Mouse (Mus musculus) left cerebral cortex, adult 18-20 months (tissue): Measurements from ENCODE around the gene Zfp160. TPM values are rescaled to one million over a fixed set of nuclear protein-coding genes. Genes with fewer than 3 reads are reported as not detected.
"Not testable (repeated sequence)": the region's sequence is repeated elsewhere in the genome, so short reads cannot be mapped to it uniquely, and the experiment has no call there.

Source experiments
- DNase-seq, 2 experiments: peaks; one replicate each; pipeline ENCODE4 v3.0.0; 2021 to 2022; ENCODE audit warnings: low spot score in 2 of 2, mixed read lengths in 1 of 2
- long read RNA-seq, 2 experiments: library from polyadenylated mRNA; stranded (forward); transcript quantifications; one replicate each; pipeline ENCODE4 v2.0.0; 2021
- total RNA-seq, 2 experiments: library from RNA; stranded (reverse); gene quantifications; 2 replicates each; pipeline ENCODE4 v1.2.3; 2021

The Zfp160 gene
- 10 to 100 TPM; 17.0 to 18.5 TPM for total RNA-seq
- long read RNA-seq, experiment 1, partial matches to known transcripts, result 1 of 13 reads
- long read RNA-seq, experiment 1, other reads (novel, unspliced or antisense), result 6 of 13 reads
- long read RNA-seq, experiment 2, partial matches to known transcripts, result 0 of 7 reads
- long read RNA-seq, experiment 2, other reads (novel, unspliced or antisense), result 1 of 7 reads

DNA sequence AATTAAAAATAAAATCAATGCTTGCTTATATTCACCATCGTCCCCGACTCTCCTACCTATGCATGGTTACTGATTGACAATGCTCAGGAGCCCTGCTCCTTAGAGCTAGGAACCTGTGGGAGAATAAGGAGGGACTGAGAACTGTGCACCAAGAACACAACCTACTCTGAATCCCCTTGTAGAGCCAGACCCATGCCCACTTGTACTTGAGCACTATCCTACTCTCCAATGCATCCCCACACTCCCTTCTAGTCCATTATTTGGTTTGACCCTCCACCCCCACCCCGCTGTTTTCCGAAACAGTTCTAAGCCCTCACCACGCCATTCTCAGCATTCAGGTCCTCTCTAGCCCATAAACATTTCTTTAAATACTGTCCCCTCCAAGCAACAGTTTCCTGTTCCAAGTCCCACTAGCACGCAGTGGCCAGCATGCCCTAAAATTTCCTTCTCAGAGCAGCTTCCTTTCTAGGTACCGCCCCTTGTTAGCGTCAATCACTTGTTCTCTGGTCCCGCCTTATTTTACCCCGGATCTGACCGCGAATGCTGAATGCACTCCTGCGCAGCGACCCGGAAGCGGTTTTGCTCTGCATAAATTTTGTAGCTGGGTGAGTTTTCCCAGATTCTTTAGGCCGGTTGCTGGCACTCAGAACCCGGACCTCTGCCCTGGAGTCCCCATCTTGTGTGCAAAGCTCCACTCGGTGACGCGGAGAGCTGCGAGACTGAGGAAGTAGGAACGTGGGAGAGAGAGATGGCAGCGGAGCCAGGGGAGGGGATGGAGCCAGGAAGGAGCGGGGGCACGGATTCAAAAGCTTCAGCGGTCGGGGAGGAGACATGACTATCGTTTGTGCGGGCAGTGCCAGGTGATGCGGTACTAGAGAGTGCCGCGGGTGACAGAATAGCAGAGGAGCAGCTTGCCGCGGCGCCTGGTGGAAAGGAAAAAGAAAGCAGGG, at the start of gene Zfp160:
TSS of gene Zfp160 (plus strand) at position 522 of the 950 bp plus-strand sequence.
- DNase-seq, result peak; percentile 90 to 93

DNA sequence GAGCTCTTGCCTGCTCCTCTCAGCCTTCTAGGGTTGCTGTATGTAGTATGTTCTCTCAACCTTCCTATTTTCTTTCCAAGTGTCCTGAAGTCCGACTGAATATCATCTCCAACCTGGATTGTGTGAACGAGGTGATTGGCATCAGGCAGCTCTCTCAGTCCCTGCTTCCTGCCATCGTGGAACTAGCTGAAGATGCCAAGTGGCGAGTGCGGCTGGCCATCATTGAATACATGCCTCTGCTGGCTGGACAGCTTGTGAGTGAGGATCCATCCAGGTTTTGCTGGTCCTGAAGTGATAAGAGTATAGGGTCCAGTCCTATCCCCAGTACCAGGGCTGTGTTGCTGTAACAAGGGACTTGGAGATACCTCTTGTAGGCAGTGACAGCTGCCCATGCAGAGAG, 48.3 kb upstream of the Zfp160 start:
- no peak for DNase-seq

DNA sequence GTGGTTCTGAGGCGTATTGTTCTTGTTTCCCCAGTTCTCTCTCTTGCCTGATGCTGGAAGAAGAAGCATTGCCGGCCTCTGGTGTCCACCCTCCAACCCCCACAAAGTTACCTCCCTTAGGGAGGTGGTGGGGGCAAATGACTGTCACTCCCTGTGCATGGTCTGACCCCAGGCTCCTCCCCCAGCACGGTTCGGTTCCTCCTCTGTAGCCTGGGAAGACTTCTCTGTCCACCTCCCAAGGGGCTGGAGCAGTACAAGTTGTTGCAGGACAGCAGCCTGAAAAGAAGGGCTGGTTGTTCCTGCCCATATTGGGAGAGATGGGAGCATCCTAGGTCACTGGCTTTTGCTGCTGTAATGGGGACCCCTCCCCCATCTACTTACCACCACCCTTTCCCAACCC, 43.3 kb upstream of the Zfp160 start:
- DNase-seq, result no peak

DNA sequence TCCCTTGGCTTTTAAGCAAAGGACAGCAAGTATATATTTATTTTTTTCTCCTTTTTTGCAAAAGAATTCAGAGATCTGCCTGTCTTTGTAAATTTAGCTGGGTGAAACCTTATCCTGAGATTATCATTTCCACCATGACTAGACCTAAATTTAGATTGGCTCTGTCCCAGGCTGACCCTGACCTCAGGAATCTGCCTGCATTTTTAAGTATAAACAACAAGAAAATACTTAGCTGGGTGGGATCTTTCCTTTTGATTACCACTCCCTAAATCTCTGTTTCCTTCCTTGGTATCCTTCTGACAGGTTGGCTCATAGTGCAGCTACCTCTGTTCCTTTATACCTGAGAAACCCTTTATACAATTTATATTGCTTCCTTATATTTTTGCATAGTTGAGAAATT, 42.0 kb upstream of the Zfp160 start:
- DNase-seq, result no peak

DNA sequence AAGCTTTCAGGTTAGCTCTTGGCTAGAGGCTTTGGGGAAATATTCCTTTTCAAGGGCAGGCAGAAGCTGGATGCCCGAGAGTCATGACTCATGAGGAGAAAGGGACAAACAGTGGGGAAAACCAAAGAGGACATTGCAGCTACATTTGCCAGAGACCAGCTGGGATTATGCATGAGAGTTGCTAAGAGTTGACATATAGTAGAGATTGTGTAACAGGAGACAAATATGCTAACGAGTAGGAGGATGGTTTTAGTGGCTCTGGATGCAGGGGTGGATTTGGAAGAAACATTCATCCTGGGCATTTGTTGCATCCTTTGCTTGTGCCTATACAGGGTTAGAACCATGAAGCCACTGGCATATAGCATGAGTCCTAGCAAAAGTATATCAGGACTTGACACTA, 15.0 kb upstream of the Zfp160 start:
- DNase-seq, result peak; percentile 6 to 18

DNA sequence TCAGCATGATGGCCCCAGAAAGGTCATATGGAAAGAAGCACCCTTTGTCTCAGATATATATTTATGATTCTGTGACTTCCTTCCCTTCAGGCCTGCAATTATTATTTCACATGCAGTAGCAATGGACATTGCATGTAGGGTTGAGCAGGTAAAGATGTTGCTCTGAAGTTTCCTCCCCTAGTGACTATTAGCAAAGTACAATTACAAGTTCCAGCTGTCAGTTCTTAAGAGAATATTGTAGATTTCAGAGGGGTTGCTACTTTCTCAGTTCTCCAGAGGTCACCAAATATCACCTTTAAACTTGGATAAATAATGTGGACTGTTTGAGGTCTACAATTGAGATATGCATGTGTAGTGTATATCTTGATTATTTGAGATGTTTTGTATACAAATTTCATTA, 12.3 kb upstream of the Zfp160 start, which contains the start of gene Vmn1r233:
TSS of gene Vmn1r233 (minus strand) at position 101 of the 400 bp plus-strand sequence.
- no peak for DNase-seq

DNA sequence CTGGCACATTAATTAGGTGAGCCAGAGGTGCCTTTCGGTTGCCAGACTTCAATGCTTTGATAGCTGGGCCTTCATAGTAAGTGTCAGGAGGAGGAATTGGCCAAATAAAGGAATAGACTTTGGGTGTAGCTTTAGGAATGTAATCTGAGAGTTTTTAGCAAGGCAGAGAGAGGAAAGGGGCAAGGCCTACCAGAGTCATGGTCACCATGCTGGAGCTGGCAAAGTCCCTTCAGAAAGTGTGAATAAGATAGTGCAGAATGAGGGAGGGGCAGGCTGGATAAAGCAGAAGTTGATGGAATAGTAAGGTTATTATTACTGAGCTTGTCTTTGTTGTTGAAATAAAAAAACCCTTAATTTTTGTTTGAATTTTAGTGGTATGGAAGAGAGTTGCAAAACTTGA, 1.0 kb downstream of the Zfp160 start:
- DNase-seq, result no peak

DNA sequence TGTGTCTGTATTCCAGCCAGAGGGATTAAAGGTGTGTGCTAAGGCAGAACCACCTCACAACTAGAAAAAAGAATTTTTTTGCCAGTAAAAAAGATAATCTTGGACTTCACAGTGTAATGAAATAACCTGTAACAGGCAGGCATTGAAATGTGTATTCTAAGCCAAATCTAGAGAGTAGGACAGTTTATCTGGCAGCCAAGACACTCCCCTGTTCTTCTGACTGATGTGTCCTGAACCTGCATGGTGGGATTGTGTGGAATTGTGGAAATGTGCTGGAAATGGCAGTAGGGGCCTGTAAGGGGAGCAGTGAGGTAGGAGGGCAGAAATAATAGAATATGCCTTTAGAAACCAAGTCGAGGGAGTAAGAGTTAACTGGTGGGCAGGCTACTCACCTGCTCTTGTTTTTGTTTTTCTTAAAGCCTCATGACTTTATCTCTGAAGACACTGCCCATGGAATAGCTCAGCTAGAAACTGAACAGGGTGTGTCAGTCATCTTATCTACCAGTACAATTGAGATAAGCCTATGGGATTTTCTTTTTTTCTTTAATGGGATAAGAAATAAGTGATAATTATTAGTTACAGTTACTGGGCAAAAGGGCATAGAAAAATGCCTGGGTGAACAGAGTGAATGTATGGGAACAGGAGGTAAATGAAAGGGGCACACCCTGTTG, 9.8 kb downstream of the Zfp160 start:
- DNase-seq, result no peak

DNA sequence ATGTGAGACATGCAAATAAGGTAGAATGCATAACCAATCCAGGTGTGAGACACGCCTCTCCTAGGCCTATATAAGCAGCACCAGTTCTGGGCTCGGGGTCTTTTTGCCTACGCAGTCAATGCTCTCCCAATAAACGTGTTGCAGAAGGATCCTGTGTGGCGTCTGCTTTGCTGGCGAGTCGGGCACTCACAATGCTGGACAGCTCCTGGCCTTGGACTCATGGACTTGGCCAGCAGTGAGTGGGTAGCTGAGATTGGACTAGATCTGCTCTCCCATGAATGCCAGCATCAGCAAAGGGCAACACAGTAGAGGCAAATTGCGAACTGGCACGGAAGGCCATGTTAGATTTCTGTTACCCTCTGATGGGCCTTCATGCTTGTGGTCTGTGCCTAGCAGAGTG, 39.3 kb downstream of the Zfp160 start:
- not testable (repeated sequence) for DNase-seq

DNA sequence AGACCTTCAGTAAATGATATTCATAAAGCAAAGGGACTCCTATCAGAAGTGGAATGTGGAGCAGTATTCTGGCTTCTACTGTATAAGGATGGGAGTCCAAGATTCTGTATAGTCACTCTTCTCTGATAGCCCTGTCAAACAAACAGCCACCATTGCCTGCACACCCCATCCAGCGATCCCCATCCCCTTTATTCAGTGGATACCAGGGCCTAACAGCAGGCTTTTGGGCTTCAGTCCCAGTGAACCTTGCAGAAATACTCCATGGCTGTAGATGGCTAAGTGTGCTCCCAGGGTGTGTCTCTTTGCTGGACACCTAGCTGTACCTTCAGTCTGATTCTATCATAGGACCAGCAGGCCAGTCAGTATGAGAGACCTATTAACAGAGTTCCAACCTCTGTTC, 42.2 kb downstream of the Zfp160 start:
- DNase-seq, result no peak

DNA sequence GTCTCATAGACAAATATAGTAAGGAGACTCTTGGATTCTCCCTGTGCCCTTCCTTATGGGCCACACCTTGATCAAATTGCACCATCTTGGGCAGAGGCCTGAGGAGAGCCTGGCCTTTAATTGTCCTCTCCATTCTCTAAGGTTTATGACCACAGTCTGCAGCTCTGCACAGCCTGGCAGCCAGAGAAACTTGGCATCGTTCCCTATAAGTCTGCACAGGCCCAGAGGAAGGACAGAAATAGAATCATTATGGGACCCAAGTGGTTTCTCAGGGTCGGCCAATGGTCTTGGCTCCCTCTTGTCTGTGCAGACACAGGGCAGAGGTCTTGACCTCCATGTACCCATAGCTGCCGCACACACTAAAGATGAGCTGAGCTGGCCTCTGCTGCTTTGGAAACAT, 42.6 kb downstream of the Zfp160 start:
- not testable (repeated sequence) for DNase-seq

DNA sequence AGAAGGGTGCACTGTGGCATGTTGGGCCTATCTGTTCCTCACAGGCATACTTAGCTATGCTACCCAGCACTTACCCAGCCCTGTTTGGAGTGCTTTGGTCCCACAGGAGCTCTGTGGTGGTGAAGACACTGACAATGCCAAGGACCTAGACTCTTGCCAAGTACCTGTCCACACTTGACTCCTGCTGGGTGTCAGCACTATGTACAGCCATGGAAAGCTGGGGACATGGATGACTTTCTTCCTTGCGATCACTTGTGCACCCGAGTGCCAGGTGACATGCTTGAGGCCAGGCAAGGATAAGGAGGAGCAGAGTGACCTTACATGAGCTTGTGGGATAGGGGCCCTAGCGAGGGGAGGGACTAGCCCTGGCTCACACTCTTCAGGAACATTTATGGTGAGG, 43.2 kb downstream of the Zfp160 start:
- not testable (repeated sequence) for DNase-seq

DNA sequence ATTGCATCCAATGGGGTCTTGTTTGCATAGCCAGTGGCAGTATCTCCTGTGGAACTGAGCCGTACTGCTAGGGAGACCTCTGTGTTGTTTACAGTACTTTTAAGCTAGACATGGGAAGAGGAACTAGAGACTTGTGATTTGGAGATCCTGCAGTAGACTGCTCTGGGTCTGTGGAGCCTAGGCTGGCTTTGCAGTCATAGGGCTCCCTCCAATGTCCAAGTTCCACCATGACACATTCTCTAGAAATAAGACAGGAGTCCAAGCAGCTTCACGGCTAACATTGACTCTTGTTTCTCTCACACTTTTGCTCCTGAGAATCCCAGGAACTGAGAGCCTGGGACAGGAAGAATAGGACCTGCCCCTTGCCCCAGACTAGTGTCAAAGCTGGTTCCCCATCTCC, 44.6 kb downstream of the Zfp160 start:
- DNase-seq, result no peak

DNA sequence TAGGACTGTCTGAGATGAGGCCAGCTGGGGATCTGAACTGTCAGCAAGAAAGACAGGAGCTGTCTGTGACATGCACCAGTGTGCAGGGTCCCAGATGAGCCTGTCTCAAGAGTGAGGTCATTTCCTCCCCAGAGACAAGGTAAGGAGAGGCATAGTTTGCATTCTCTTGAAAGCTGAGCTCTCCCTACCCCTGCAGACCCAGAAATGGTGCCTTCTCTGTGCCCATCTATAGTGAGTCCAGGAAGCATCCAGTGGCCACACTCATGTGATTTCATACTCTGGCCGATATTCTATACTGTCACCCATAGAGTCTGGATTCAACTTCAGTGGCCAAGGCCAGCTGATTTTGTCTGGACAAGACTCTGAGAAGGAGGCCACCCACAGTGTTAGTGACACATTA, 46.4 kb downstream of the Zfp160 start:
- DNase-seq, result not testable (repeated sequence)

DNA sequence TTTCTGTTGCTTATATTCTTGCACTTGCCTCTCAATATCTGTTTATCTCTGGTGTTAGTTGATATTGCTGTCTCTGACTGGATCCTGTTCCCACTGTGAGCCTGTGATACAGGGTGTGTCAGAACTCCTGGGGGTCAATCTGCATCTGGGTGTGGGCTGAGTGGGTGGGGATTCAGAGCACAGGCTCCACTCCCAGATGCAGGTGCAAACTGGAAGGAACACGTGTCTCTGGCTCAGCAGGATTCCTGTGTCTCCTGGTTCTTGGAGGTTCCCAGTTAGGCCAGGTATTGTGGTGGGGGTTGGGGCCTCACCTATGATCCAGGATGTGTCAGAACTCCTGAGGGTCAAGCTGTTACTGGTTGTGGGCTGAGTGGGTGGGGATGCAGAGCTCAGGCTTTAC, 56.8 kb downstream of the Zfp160 start:
- DNase-seq, result no peak

DNA sequence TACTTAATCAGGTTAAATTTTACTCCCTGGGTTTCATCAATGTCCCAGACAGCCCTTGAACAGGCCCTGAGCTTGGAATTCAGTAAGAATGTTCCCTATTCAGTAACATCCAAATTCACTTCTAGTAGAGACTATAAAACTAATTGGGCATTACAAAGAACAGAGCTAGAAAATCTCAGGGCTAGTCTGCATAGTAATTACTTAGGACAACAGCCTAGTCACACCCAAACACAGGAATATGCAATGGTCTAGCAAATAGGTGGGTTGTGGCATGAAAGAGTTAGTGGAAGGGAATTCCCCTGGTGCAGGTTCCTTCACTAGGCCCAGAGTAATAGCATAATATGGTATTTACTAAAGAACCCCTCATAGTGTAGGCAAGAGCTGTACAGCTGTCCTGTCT, 58.3 kb downstream of the Zfp160 start:
- no peak for DNase-seq

DNA sequence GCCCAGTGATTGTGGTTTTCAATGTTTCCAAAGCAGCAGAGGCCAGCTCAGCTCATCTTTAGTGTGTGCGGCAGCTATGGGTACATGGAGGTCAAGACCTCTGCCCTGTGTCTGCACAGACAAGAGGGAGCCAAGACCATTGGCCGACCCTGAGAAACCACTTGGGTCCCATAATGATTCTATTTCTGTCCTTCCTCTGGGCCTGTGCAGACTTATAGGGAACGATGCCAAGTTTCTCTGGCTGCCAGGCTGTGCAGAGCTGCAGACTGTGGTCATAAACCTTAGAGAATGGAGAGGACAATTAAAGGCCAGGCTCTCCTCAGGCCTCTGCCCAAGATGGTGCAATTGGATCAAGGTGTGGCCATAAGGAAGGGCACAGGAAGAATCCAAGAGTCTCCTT, 60.7 kb downstream of the Zfp160 start:
- DNase-seq, result not testable (repeated sequence)

DNA sequence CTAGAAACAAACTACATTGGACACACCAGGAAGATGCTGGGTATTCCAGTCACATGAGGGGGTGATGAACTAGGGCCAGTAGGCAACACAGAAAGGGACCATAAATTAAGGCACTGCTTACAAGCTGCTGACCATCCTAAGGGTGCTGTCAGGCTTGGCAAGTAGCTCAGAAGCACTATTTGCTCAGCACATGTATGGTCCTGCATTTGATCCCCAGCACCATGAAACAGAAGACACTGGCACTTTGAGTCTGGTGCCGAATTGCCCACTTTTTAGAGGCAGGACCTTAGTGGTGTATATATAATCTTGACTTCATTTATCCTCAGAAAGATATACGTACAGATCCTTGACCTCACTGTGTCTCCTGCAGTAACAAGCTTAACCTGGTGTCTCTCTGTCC, 62.3 kb downstream of the Zfp160 start:
- DNase-seq, result not testable (repeated sequence)
